Mouse (Mus musculus): ENCODE data around the gene Cyp2s1.

DNA sequence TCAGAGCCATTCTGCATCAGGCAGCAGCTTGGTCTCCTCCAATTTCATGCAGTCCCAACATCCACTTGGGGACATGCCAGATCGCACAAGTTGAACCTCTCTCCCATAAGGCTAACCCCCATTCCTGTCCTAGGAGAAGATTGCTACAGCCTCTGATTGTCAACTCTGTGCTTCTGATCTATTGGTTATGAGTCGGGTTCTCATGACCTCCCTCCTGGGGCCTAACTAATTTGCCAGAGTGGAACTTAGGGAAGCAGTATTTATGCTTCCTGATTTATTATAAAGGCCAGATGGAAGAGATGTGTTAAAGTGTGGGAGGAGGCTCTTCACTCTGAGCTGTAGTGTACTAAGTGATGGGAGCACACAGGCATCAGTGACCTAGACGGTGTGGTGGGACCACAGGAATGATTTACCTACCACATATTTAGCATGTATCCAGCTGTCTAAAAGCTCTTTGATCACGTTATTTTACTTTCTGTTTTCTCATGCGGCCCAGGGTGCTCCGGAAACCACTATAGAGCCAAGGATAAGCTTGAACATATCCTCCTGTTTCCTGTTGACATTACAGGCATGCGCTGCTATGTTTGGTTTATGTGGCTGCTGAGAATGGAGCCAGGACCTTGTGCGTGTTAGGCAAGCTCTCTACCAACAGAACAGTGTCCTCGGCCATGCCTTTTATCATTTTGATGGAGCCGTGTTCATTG lies 18.6 kb upstream of the Cyp2s1 start:
- TF ChIP-seq POLR2A (IDR thresholded peaks at IDR 0.05; ENCODE audit: borderline replicate concordance, control insufficient read depth, low read depth, low read length) (no peak), CTCF (IDR thresholded peaks at IDR 0.05; ENCODE audit: control insufficient read depth, insufficient read depth, low read length) (no peak)

All from bone marrow, adult 2 months (tissue).